Comparison of ENCODE assay signal across 19 mouse cellular contexts in the genomic region with DNA sequence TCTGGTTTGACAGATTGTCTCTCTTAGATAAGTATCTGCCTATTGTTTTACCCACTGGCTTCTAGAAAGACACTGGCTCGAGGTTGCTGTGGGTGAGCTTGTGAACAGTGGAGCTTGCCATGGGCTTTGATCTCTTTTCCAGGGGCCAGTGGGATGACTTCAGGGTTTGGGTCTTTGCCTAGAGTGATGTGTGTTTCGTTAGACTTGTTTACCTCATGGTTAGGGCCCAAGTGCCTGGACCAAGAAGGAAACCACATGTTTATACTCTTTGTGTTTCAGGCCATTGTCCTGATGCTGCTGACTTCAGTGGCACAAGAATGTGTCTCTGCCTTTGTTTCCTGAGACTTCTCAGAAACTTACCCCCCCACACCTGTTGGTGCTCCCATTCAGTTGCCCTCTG. TPM values are rescaled to one million over a fixed set of nuclear protein-coding genes. Genes with fewer than 3 reads are reported as not detected.
A peak's percentile ranks its signal among the peaks of the same experiment; 100 is the strongest.
DNase-seq lines count a peak whose midpoint lies in the region; ATAC-seq and TF ChIP-seq lines count a peak whose summit lies in the region.
"Had no signal": no experiment of that assay in that cellular context is flagged by ENCODE, and none has a peak within 500 bp of the region (broad histone marks: within the 10 kb centered on the region; RNA-seq: fewer than 3 reads in every experiment).

No protein-coding gene starts in this region.

- H3K4me3 ChIP-seq in gastrocnemius, adult 2 months = no peak overlapping the region
- H3K4me3 ChIP-seq in stomach, embryonic 16.5 days (replicated peaks; ENCODE audit: low read length) = no peak overlapping the region
- no peak overlapping the region for H3K4me3 ChIP-seq in stomach, postnatal 0 days (ENCODE audit: low read depth, low read length)
- no peak overlapping the region for H3K4me3 ChIP-seq in lung, embryonic 16.5 days (ENCODE audit: low read length)
- H3K4me3 ChIP-seq: midbrain, embryonic 12.5 days; neural tube, embryonic 15.5 days; stomach, embryonic 15.5 days had no signal

- no peak for TF ChIP-seq EP300 in stomach, postnatal 0 days (optimal IDR thresholded peaks at IDR 0.05)

- TF ChIP-seq CTCF in gastrocnemius, adult 2 months (IDR thresholded peaks at IDR 0.05) = no peak
- no peak for TF ChIP-seq CTCF in stomach, postnatal 0 days (IDR thresholded peaks at IDR 0.05; ENCODE audit: low read depth)

- H3K9me3 ChIP-seq in stomach, embryonic 16.5 days (replicated peaks; ENCODE audit: control insufficient read depth, low read length) = no peaks in the 10 kb centered on the region
- H3K9me3 ChIP-seq in stomach, postnatal 0 days (ENCODE audit: control insufficient read depth, low read length) = no peaks in the 10 kb centered on the region
- H3K9me3 ChIP-seq in lung, embryonic 16.5 days (ENCODE audit: control insufficient read depth, low read length) = no peaks in the 10 kb centered on the region
- H3K9me3 ChIP-seq: midbrain, embryonic 12.5 days; neural tube, embryonic 15.5 days; stomach, embryonic 15.5 days had no signal

- intact Hi-C loops in gastrocnemius, adult 2 months (cut with DNase I) = no loop called here
- intact Hi-C loops in gastrocnemius, postnatal 36 days (cut with DNase I) = no loop called here
- intact Hi-C loops in left cerebral cortex, postnatal 25 days (cut with DNase I) = no loop called here

- WGBS in stomach, embryonic 16.5 days = 22% methylated on average over 2 of the region's 2 CpGs
- WGBS in stomach, postnatal 0 days = 19% methylated on average over 2 of the region's 2 CpGs
- 8% methylated on average over 2 of the region's 2 CpGs for WGBS in lung, embryonic 16.5 days

- H3K27me3 ChIP-seq in stomach, embryonic 16.5 days (ENCODE audit: control insufficient read depth, insufficient read depth, low read length) = no peaks in the 10 kb centered on the region
- H3K27me3 ChIP-seq in stomach, postnatal 0 days (ENCODE audit: control insufficient read depth, insufficient read depth, low read length) = no peaks in the 10 kb centered on the region
- H3K27me3 ChIP-seq in lung, embryonic 16.5 days (ENCODE audit: control insufficient read depth, insufficient read depth, low read depth, low read length) = no peaks in the 10 kb centered on the region
- H3K27me3 ChIP-seq: CH12.LX; midbrain, embryonic 12.5 days; neural tube, embryonic 15.5 days; stomach, embryonic 15.5 days had no signal

- peaks cover 10% of the 10 kb centered on the region; the same call in 1 of the 2 replicates for H3K36me3 ChIP-seq in stomach, embryonic 16.5 days (ENCODE audit: control insufficient read depth, insufficient read depth, low read length)
- peaks cover 8% of the 10 kb centered on the region; the same call in 1 of the 2 replicates for H3K36me3 ChIP-seq in stomach, postnatal 0 days (ENCODE audit: control insufficient read depth, insufficient read depth, low read length)
- H3K36me3 ChIP-seq in lung, embryonic 16.5 days (ENCODE audit: control insufficient read depth, insufficient read depth, low read length) = 0 out of 2 replicates have a peak, but pooled peaks cover 7% of the 10 kb centered on the region

- H3K9ac ChIP-seq in stomach, embryonic 16.5 days (ENCODE audit: low read length) = no peak overlapping the region
- no peak overlapping the region for H3K9ac ChIP-seq in stomach, postnatal 0 days (ENCODE audit: low read length)
- H3K9ac ChIP-seq in lung, embryonic 16.5 days (ENCODE audit: low read length) = peak overlapping the region; percentile 43; the same call in 1 of the 2 replicates
- H3K9ac ChIP-seq: midbrain, embryonic 12.5 days; neural tube, embryonic 15.5 days; stomach, embryonic 15.5 days had no signal

- peak overlapping the region; percentile 74 for H3K27ac ChIP-seq in gastrocnemius, adult 2 months
- H3K27ac ChIP-seq in stomach, embryonic 16.5 days (ENCODE audit: low read length) = peak overlapping the region; percentile 19; the same call in 1 of the 2 replicates
- H3K27ac ChIP-seq in stomach, postnatal 0 days (replicated peaks) = no peak overlapping the region
- H3K27ac ChIP-seq in lung, embryonic 16.5 days (ENCODE audit: low read length) = peak overlapping the region; percentile 90
- H3K27ac ChIP-seq: macrophage; midbrain, embryonic 12.5 days; neural tube, embryonic 15.5 days; stomach, embryonic 15.5 days had no signal

- peaks cover 30% of the 10 kb centered on the region for H3K4me1 ChIP-seq in stomach, embryonic 16.5 days (ENCODE audit: control insufficient read depth, insufficient read depth, low read length)
- no peaks in the 10 kb centered on the region for H3K4me1 ChIP-seq in stomach, postnatal 0 days (replicated peaks; ENCODE audit: control insufficient read depth, insufficient read depth)
- H3K4me1 ChIP-seq in lung, embryonic 16.5 days (replicated peaks; ENCODE audit: control insufficient read depth, insufficient read depth, low read length) = peaks cover 45% of the 10 kb centered on the region

- no peak overlapping the region for H3K4me2 ChIP-seq in stomach, embryonic 16.5 days (ENCODE audit: low read depth, low read length)
- no peak overlapping the region for H3K4me2 ChIP-seq in stomach, postnatal 0 days (replicated peaks; ENCODE audit: low read depth)
- H3K4me2 ChIP-seq in lung, embryonic 16.5 days (ENCODE audit: low read depth, low read length) = no peak overlapping the region
- H3K4me2 ChIP-seq: midbrain, embryonic 12.5 days; neural tube, embryonic 15.5 days; stomach, embryonic 15.5 days had no signal

- no peak for ATAC-seq in stomach, embryonic 16.5 days (ENCODE audit: insufficient read depth, low FRiP score)
- ATAC-seq in stomach, postnatal 0 days (ENCODE audit: low FRiP score, low TSS enrichment) = no peak
- peak; percentile 56 for ATAC-seq in lung, embryonic 16.5 days (ENCODE audit: low read depth)

- DNase-seq in gastrocnemius, adult 2 months = peak; percentile 41
- DNase-seq in gastrocnemius, postnatal 36 days = no peak
- DNase-seq in stomach, postnatal 0 days (ENCODE audit: low spot score) = no peak
- DNase-seq in left cerebral cortex, postnatal 25 days (ENCODE audit: low spot score in 2 of 2) = no peak
- DNase-seq in spleen, postnatal 36 days (ENCODE audit: low spot score in 2 of 2) = no peak
- no peak for DNase-seq in ovary, postnatal 36 days (ENCODE audit: low spot score)
- DNase-seq: adrenal gland, postnatal 25 days; cerebellum, adult 9-11 months; gastrocnemius, postnatal 25 days; kidney, postnatal 25 days; liver; thymus, postnatal 25 days had no signal

RNA-seq across cellular contexts. Expression of a gene that starts 4.7 kb away (rescaled TPM):
- total RNA-seq in gastrocnemius, adult 2 months (2021) = 100 to 1,000 TPM in 1 of 2 experiments, 10 to 100 TPM in 1; 84.2 to 104 TPM
- total RNA-seq in gastrocnemius, postnatal 36 days (2021) = 10 to 100 TPM; 78.0 to 84.1 TPM
- 124 and 126 TPM in 2 replicates for polyA plus RNA-seq in stomach, embryonic 16.5 days (2015; fragmentation: Nextera tagmentation; extraction: Ambion mirVana)
- 94.9 and 99.0 TPM in 2 replicates for polyA plus RNA-seq in stomach, postnatal 0 days (2015; fragmentation: Nextera tagmentation; extraction: Ambion mirVana)
- polyA plus RNA-seq in lung, embryonic 16.5 days (2015; fragmentation: Nextera tagmentation; extraction: Ambion mirVana) = 134 and 138 TPM in 2 replicates
- total RNA-seq in left cerebral cortex, postnatal 25 days (2021) = 10 to 100 TPM; 81.7 to 83.5 TPM

RNA-seq across cellular contexts. Expression of a gene that starts 28.5 kb away (rescaled TPM):
- under 1 TPM; 0.47 to 0.61 TPM for total RNA-seq in gastrocnemius, adult 2 months (2021)
- under 1 TPM; 0.28 to 0.54 TPM for total RNA-seq in gastrocnemius, postnatal 36 days (2021)
- polyA plus RNA-seq in stomach, embryonic 16.5 days (2015; fragmentation: Nextera tagmentation; extraction: Ambion mirVana) = 10.0 and 10.1 TPM in 2 replicates
- polyA plus RNA-seq in stomach, postnatal 0 days (2015; fragmentation: Nextera tagmentation; extraction: Ambion mirVana) = 13.1 and 13.6 TPM in 2 replicates
- polyA plus RNA-seq in lung, embryonic 16.5 days (2015; fragmentation: Nextera tagmentation; extraction: Ambion mirVana) = 23.7 and 26.8 TPM in 2 replicates
- 10 to 100 TPM; 17.8 to 20.6 TPM for total RNA-seq in left cerebral cortex, postnatal 25 days (2021)

RNA-seq across cellular contexts. Expression of a gene that starts 37.9 kb away (rescaled TPM):
- 10 to 100 TPM; 20.8 to 25.1 TPM for total RNA-seq in gastrocnemius, adult 2 months (2021)
- total RNA-seq in gastrocnemius, postnatal 36 days (2021) = 10 to 100 TPM; 17.1 to 19.8 TPM
- 33.9 and 36.6 TPM in 2 replicates for polyA plus RNA-seq in stomach, embryonic 16.5 days (2015; fragmentation: Nextera tagmentation; extraction: Ambion mirVana)
- polyA plus RNA-seq in stomach, postnatal 0 days (2015; fragmentation: Nextera tagmentation; extraction: Ambion mirVana) = 35.5 and 35.8 TPM in 2 replicates
- 55.5 and 57.1 TPM in 2 replicates for polyA plus RNA-seq in lung, embryonic 16.5 days (2015; fragmentation: Nextera tagmentation; extraction: Ambion mirVana)
- 10 to 100 TPM; 13.0 to 13.5 TPM for total RNA-seq in left cerebral cortex, postnatal 25 days (2021)

RNA-seq across cellular contexts. Expression of a gene that starts 45.3 kb away (rescaled TPM):
- total RNA-seq in gastrocnemius, adult 2 months (2021) = 10 to 100 TPM; 52.7 to 55.2 TPM
- total RNA-seq in gastrocnemius, postnatal 36 days (2021) = 10 to 100 TPM; 51.3 to 55.1 TPM
- 37.9 and 39.2 TPM in 2 replicates for polyA plus RNA-seq in stomach, embryonic 16.5 days (2015; fragmentation: Nextera tagmentation; extraction: Ambion mirVana)
- 21.2 and 21.6 TPM in 2 replicates for polyA plus RNA-seq in stomach, postnatal 0 days (2015; fragmentation: Nextera tagmentation; extraction: Ambion mirVana)
- 50.3 and 55.0 TPM in 2 replicates for polyA plus RNA-seq in lung, embryonic 16.5 days (2015; fragmentation: Nextera tagmentation; extraction: Ambion mirVana)
- total RNA-seq in left cerebral cortex, postnatal 25 days (2021) = 100 to 1,000 TPM; 108 to 119 TPM

Comparison
In these comparisons a context has a peak if more than half of its experiments do, and no peak if none do; other contexts are left out.
1. RNA of a gene that starts 28.5 kb away (total RNA-seq): 17.8 to 20.6 TPM in left cerebral cortex, postnatal 25 days; 0.47 to 0.61 TPM in gastrocnemius, adult 2 months and 0.28 to 0.54 TPM in gastrocnemius, postnatal 36 days; every median in the first group is over 10 times any median in the second.